Mouse (Mus musculus) E14TG2a.4 (cell line): ENCODE measurements at regions not wholly inside any gene's neighbourhood (a gene's known extent, or its start where the extent isn't known, plus 50 kb on each side); places are given as distances from the start of the nearest gene placed in this dataset.

ENCODE experiments used
- CTCF ChIP-seq: conservative IDR thresholded peaks from 2 replicates; pipeline ENCODE4 v1.5.1; 2014; ENCODE audit warnings: low read length
- NANOG ChIP-seq: IDR thresholded peaks from 2 replicates; pipeline ENCODE4 v1.6.1; 2014; ENCODE audit warnings: borderline replicate concordance, low read length, mixed read lengths
- POU5F1 ChIP-seq: IDR thresholded peaks from 2 replicates; pipeline ENCODE4 v1.6.1; 2014; ENCODE audit warnings: low read length, borderline replicate concordance

- TF ChIP-seq CTCF (no peak), NANOG (no peak), POU5F1 (no peak)
Measured at GRCm38 (mm10) chr3:54474209-54474608, 113.3 kb downstream of the Postn start.
